Mouse (Mus musculus) liver, embryonic 16.5 days (tissue): ENCODE measurements around the gene Csrp2. TPM values are rescaled to one million over a fixed set of nuclear protein-coding genes. Genes with fewer than 3 reads are reported as not detected.

Source experiments
- ATAC-seq: fragments of 200-750 bp; cut with Nextera tagmentation; 2 replicates; pipeline ENCODE4 v1.8.0; 2017; ENCODE audit warnings: low read depth, mild to moderate bottlenecking, moderate number of reproducible peaks, moderate library complexity
- H3K27ac ChIP-seq: fragments of 300-500 bp; sonication (generic); 2 replicates; pipeline ENCODE4 v1.5.1; 2014; ENCODE audit warnings: mild to moderate bottlenecking, low read length
- H3K27me3 ChIP-seq: fragments of 300-500 bp; sonication (generic); 2 replicates; pipeline ENCODE4 v1.6.1; 2014; ENCODE audit warnings: low read depth, low read length, mixed read lengths; ENCODE audit not compliant: control insufficient read depth, insufficient read depth
- H3K36me3 ChIP-seq: fragments of 300-500 bp; sonication (generic); 2 replicates; pipeline ENCODE4 v1.6.1; 2014; ENCODE audit warnings: mild to moderate bottlenecking; ENCODE audit not compliant: control insufficient read depth, insufficient read depth
- H3K4me1 ChIP-seq: fragments of 300-500 bp; sonication (generic); 2 replicates; pipeline ENCODE4 v1.6.1; 2014; ENCODE audit warnings: low read depth, low read length, mixed read lengths; ENCODE audit not compliant: control insufficient read depth
- H3K4me2 ChIP-seq: fragments of 300-500 bp; sonication (generic); 2 replicates; pipeline ENCODE4 v1.6.1; 2014; ENCODE audit warnings: low read depth, low read length, mixed read lengths
- H3K4me3 ChIP-seq: fragments of 300-500 bp; sonication (generic); 2 replicates; pipeline ENCODE4 v1.5.1; 2014; ENCODE audit warnings: low read depth, mild to moderate bottlenecking, low read length
- H3K9ac ChIP-seq: fragments of 300-500 bp; sonication (generic); 2 replicates; pipeline ENCODE4 v1.6.1; 2014; ENCODE audit warnings: low read depth, low read length
- H3K9me3 ChIP-seq: fragments of 300-500 bp; sonication (generic); replicated peaks from 2 replicates; pipeline ENCODE4 v1.6.1; 2016; ENCODE audit warnings: low read length; ENCODE audit not compliant: control insufficient read depth
- WGBS: fragments of 180-500 bp; shearing (Covaris S2); extraction: QIAGEN DNeasy Blood & Tissue Kit; methylation state at CpG from one replicate; pipeline ENCODE4 v1.1.7; 2014; ENCODE audit not compliant: insufficient replicate concordance; 5-methylcytosine and 5-hydroxymethylcytosine counted together
- polyA plus RNA-seq: library from polyadenylated mRNA; unstranded; fragments of >200 nt; fragmentation: Nextera tagmentation; extraction: Ambion mirVana; gene quantifications from 2 replicates; pipeline ENCODE4 v1.2.1, GENCODE M21; 2015

The Csrp2 gene
- polyA plus RNA-seq, 1 experiment from 2014 or later: 15.5 TPM

- no peaks in the 10 kb centered on the region for H3K9me3 ChIP-seq
- H3K9ac ChIP-seq: no peak overlapping the region
- H3K4me1 ChIP-seq: no peaks in the 10 kb centered on the region
- WGBS: 71% methylated on average over 4 of the region's 4 CpGs
- no peaks in the 10 kb centered on the region for H3K27me3 ChIP-seq
- no peak overlapping the region for H3K4me3 ChIP-seq
- H3K36me3 ChIP-seq: peaks cover 6% of the 10 kb centered on the region
- no peak overlapping the region for H3K27ac ChIP-seq
- ATAC-seq: no peak
- no peak overlapping the region for H3K4me2 ChIP-seq
These were observed 32.2 kb downstream of the Csrp2 start for GRCm38 (mm10) chr10:110951748-110952147.

GRCm38 (mm10) chr10:110952271-110952670, 32.7 kb downstream of the Csrp2 start:
- Histone ChIP-seq H3K9ac (no peak overlapping the region), H3K4me1 (no peaks in the 10 kb centered on the region), H3K27ac (no peak overlapping the region), H3K36me3 (peaks cover 6% of the 10 kb centered on the region), H3K9me3 (no peaks in the 10 kb centered on the region), H3K27me3 (no peaks in the 10 kb centered on the region), H3K4me2 (no peak overlapping the region), H3K4me3 (no peak overlapping the region)
- ATAC-seq: no peak
- 77% methylated on average over 8 of the region's 8 CpGs for WGBS

DNA sequence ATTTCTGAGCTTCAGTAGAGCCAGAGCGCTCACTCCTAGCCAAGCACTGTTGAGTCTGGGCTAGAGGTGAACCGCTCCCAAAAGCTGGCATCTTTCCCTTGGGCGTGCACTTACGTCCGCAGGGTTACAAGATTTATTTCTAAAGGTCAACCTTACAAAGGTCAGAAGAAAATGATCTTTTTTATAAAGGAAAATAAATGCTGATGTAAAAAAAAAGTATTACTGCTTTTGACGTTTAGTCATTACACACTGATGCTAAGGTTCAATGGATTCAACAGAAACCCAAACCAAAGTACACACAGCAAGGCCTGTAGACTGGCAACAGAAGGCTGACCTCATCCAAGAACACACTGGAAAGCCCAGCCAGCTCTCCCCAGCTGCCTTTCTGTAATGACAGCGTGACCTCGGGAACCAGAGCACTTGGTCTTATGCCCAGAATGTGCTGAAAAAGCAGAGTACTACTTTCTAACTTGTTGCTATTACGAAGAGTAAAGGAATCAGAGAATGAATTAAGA, 33.4 kb downstream of the Csrp2 start:
- Histone ChIP-seq H3K27ac (no peak overlapping the region), H3K4me2 (no peak overlapping the region), H3K4me1 (no peaks in the 10 kb centered on the region), H3K4me3 (no peak overlapping the region), H3K36me3 (peaks cover 4% of the 10 kb centered on the region), H3K9me3 (no peaks in the 10 kb centered on the region), H3K27me3 (no peaks in the 10 kb centered on the region), H3K9ac (no peak overlapping the region)
- peak; percentile 87 for ATAC-seq
- 74% methylated on average over 9 of the region's 9 CpGs for WGBS

DNA sequence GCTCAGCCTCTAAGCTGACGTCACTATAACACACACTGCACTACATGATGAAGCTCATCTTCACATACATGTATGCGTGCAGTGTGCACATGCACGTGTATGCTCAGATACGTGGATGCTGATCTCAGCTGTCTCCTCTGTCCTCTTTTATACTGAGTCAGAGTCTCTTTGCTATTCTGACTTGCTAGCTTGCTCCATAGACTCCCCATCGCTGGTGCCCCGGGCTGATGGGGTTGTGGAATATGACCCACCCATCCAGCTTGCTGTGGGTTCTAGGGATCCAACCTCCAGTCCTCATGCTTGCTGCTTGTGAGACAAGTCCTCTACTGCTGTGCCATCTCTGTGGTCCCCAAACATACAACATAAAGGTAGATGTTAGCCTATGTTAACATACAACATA, 39.3 kb downstream of the Csrp2 start:
- Histone ChIP-seq H3K4me1 (no peaks in the 10 kb centered on the region), H3K27ac (no peak overlapping the region), H3K4me2 (no peak overlapping the region), H3K9ac (no peak overlapping the region), H3K27me3 (no peaks in the 10 kb centered on the region), H3K4me3 (no peak overlapping the region), H3K36me3 (peaks cover 11% of the 10 kb centered on the region), H3K9me3 (no peaks in the 10 kb centered on the region)
- no peak for ATAC-seq
- WGBS: 84% methylated on average over 6 of the region's 6 CpGs

GRCm38 (mm10) chr10:110959781-110960180, 40.2 kb downstream of the Csrp2 start:
- H3K27ac ChIP-seq: no peak overlapping the region
- no peak for ATAC-seq
- H3K4me3 ChIP-seq: no peak overlapping the region
- no peaks in the 10 kb centered on the region for H3K27me3 ChIP-seq
- H3K4me1 ChIP-seq: no peaks in the 10 kb centered on the region
- no peak overlapping the region for H3K9ac ChIP-seq
- H3K4me2 ChIP-seq: no peak overlapping the region
- peaks cover 11% of the 10 kb centered on the region for H3K36me3 ChIP-seq
- 79% methylated on average over 8 of the region's 8 CpGs for WGBS
- no peaks in the 10 kb centered on the region for H3K9me3 ChIP-seq

DNA sequence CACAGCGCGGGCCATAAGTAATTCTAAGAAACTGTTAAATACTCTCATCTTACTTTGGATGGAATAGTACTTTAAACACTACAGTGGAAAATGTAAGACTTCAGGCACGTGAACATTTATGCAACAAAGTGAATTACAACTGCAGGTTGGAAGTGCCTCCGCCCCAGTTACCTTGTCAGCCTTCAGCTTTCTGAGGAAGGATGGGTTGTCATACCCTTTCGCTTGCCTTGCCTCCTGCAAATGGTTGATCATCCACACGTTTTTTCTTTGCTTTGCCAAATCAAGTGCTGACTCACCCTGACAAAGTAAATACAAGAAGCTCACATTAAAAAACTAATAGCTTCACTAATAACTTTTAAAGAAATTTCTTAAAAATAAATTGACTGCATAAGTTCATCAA, 41.3 kb downstream of the Csrp2 start:
- 81% methylated on average over 6 of the region's 6 CpGs for WGBS
- H3K36me3 ChIP-seq: peaks cover 8% of the 10 kb centered on the region; the same call in 1 of the 2 replicates

GRCm38 (mm10) chr10:110962172-110962571, 42.6 kb downstream of the Csrp2 start:
- WGBS: 36% methylated on average over 1 of the region's 1 CpGs
- H3K9me3 ChIP-seq: no peaks in the 10 kb centered on the region
- no peaks in the 10 kb centered on the region for H3K27me3 ChIP-seq
- H3K4me1 ChIP-seq: no peaks in the 10 kb centered on the region
- peaks cover 8% of the 10 kb centered on the region; the same call in 1 of the 2 replicates for H3K36me3 ChIP-seq
- H3K4me2 ChIP-seq: no peak overlapping the region
- ATAC-seq: no peak
- H3K9ac ChIP-seq: no peak overlapping the region
- no peak overlapping the region for H3K27ac ChIP-seq
- no peak overlapping the region for H3K4me3 ChIP-seq

More for the DNA sequence above, 41.3 kb downstream of the Csrp2 start:
- H3K27me3 ChIP-seq: no peaks in the 10 kb centered on the region
- H3K9ac ChIP-seq: no peak overlapping the region
- H3K9me3 ChIP-seq: no peaks in the 10 kb centered on the region
- H3K4me1 ChIP-seq: no peaks in the 10 kb centered on the region
- no peak overlapping the region for H3K4me3 ChIP-seq
- no peak overlapping the region for H3K4me2 ChIP-seq
- H3K27ac ChIP-seq: no peak overlapping the region
- ATAC-seq: no peak

- WGBS: 68% methylated on average over 3 of the region's 3 CpGs
These were observed 51.5 kb downstream of the Csrp2 start for GRCm38 (mm10) chr10:110971044-110971443.

DNA sequence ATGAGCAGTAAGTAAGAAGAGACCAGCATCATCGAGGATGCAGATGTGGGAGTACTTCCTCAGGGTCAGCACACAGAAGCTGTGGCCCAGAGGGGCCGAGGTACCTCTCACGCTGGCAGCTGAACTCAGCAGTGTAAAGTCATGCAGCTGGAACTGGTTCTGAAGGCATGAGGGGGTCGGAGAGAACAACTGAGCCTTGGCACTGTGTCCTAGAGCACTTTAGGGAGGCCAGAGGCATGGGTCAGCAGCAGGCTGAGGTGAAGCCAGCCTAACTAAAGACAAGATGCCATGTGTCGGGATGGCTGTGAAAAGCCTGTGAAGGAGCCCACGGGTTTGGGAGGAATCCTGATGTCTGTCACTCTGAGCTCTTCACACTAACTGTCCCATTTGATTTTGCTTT, 51.9 kb downstream of the Csrp2 start:
- 66% methylated on average over 6 of the region's 6 CpGs for WGBS
- no peaks in the 10 kb centered on the region for H3K27me3 ChIP-seq
- H3K4me2 ChIP-seq: no peak overlapping the region
- H3K9me3 ChIP-seq: no peaks in the 10 kb centered on the region
- no peak overlapping the region for H3K9ac ChIP-seq
- no peaks in the 10 kb centered on the region; the same call in 1 of the 2 replicates for H3K36me3 ChIP-seq
- no peak for ATAC-seq
- H3K27ac ChIP-seq: no peak overlapping the region
- no peak overlapping the region for H3K4me3 ChIP-seq
- no peaks in the 10 kb centered on the region for H3K4me1 ChIP-seq

More at GRCm38 (mm10) chr10:110971044-110971443, 51.5 kb downstream of the Csrp2 start:
- Histone ChIP-seq H3K27ac (no peak overlapping the region), H3K27me3 (no peaks in the 10 kb centered on the region), H3K9ac (no peak overlapping the region), H3K4me1 (no peaks in the 10 kb centered on the region), H3K4me3 (no peak overlapping the region), H3K36me3 (no peaks in the 10 kb centered on the region; the same call in 1 of the 2 replicates), H3K9me3 (no peaks in the 10 kb centered on the region), H3K4me2 (no peak overlapping the region)
- ATAC-seq: no peak
